Mouse (Mus musculus) CD4-positive, CD25-positive, alpha-beta regulatory T cell, adult 4 months (primary cell): ENCODE results near the gene Upk3a. TPM values are rescaled to one million over a fixed set of nuclear protein-coding genes. Genes with fewer than 3 reads are reported as not detected.
"Not testable (repeated sequence)": the region's sequence is repeated elsewhere in the genome, so short reads cannot be mapped to it uniquely, and the experiment has no call there.

Experiments
- ATAC-seq: one replicate; pipeline ENCODE4 v1.8.0; 2017
- polyA plus RNA-seq, 2 experiments: library from polyadenylated mRNA; unstranded; fragments of 100-300 nt; shearing (Covaris generic); gene quantifications; one replicate each; pipeline ENCODE4 v1.2.1; 2017

Gene Upk3a
- polyA plus RNA-seq, 2 experiments from 2014 or later: not detected

GRCm38 (mm10) chr15:85000984-85001982 is 15.7 kb upstream of the Upk3a start:
- ATAC-seq: peak; percentile 93

DNA sequence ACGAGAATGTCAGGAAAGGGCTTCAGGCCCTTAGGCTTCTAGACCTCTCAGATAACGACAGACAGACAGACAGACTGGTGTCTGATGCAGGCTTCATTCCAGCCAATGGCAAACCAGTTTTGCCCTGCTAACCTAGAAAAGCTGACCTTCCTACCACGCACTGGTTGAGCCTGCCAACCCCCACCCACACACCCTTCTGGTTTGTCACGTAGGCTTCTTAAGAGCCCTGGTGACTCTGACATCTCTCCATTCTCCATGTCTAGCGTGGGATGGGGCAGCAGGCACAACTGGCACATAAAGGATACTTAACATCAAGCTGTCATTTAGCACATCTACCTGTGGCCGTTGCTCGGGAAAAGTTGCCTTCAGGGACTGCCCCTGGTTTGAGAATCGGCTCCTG is 7.3 kb upstream of the Upk3a start:
- ATAC-seq: no peak

DNA sequence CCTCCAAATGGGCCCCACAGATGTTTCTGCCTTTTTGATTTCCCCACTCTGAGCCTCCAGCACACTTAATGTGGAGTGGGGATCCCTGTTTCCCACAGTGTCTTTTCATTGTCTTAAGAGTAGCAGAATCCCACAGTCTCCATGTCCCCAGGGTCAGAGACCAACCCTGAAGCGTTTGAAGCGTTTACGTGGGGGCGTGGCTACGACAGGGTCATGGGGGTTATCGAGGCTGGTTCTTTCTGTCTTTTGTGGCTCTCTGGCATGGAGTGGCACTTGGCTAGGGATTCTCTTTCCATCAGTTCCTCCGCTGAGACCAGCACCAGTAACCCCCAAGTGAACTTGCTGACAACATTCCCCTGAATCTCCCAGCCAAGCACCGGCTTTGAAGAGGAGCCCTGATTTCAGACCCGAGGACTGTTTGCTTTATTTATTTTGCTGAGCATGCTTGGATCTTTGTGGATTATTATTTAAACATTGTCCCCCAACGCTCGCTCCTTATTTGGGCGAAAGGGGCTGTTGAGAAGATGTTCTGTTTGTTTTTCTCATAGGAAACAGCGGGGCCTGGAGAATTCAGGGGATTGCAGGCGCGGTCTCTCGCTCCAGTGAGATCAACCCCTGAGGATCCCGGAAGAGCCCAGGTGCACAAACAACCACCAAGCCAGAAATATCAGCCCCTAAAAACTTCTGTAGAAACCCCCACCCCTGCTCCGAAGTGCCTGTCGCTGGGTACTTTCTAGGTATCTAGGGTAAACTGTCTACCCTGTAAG is 4.9 kb upstream of the Upk3a start:
- ATAC-seq: no peak

- no peak for ATAC-seq
These were observed 4.3 kb upstream of the Upk3a start for GRCm38 (mm10) chr15:85012662-85013054.

GRCm38 (mm10) chr15:85015771-85016170 is 1.2 kb upstream of the Upk3a start:
- no peak for ATAC-seq

DNA sequence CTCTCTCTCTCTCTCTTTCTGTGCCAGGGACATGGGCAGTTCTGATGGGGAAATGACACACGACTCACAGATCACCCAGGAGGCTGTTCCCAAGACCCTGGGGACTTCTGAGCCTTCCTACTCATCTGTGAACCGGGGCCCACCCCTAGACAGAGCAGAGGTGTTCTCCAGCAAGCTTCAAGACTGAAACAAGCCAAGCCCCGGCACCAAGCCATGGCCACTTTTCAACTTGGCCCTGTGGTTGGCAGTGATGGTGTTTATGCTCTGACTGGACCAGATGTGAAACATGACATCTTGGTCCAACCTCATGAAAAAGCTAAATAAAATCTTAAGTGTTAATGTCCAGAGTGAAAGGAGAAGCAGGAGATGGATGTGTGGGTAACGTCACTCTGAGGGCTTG is 5.3 kb downstream of the Upk3a start:
- no peak for ATAC-seq

GRCm38 (mm10) chr15:85026197-85026596 is 9.3 kb downstream of the Upk3a start:
- no peak for ATAC-seq

DNA sequence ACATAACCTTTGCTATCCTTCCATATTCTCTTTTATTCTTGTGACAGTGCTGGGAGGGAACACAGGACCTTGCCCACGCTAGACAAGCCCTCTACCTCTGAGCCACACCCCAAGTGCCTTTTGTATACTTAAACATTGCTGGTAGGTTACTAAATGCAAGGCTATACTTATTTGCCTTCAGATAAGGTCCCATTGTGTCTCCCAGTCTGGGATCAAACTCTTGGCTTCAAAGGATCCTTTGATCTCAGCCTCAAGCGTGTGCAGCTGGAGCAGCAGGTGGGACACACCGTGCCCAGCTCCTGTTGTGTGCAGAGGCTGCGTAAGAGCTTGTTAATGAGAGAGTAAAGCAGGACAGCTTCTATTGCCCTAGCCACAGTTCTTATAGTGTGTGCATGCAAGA is 10.8 kb downstream of the Upk3a start:
- no peak for ATAC-seq

GRCm38 (mm10) chr15:85028648-85029047 is 11.7 kb downstream of the Upk3a start, which contains the start of gene Fam118a:
Gene Fam118a (plus strand): TSS chr15:85028948.
- not testable (repeated sequence) for ATAC-seq

DNA sequence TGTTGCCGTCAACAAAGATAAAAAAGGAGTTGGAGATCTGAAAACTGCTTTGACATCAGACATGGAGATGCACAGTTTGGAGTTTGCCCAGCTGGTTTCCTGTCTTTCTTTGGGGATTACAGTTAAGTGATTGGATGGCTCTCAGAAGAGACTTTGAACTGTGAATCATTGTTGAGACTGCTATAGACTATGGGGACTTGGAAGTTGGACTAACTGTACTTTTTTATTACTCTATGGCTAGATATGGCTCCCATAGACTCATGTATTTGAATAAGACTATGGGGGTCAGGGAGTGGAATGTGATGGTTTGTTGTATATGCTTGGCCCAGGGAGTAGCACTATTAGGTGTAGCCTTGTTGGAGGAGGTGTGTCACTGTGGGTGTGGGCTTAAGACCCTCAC is 13.7 kb downstream of the Upk3a start:
- ATAC-seq: not testable (repeated sequence)

- no peak for ATAC-seq
These were observed 14.9 kb downstream of the Upk3a start for GRCm38 (mm10) chr15:85031866-85032265.

- not testable (repeated sequence) for ATAC-seq
These were observed 17.0 kb downstream of the Upk3a start for GRCm38 (mm10) chr15:85033916-85034315.

- peak; percentile 92 for ATAC-seq
These were observed 19.8 kb downstream of the Upk3a start for GRCm38 (mm10) chr15:85036566-85037342.

DNA sequence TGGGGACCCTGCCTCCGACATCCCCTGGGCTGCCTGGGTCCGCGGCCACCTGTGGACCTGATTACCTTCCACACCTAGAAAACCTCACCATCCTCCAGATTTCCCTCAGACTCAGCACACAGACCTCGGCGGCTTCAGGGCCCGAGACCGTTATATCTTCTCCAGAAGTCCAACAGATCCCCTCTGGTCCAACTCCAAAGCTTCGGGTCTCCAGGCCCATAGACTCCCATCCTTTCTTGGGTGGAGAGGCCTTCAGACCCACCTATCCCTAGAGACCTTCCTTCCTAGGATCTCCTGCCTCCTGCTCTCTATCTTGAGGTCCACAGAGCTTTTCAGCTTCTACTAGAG is 20.4 kb downstream of the Upk3a start:
- ATAC-seq: no peak

DNA sequence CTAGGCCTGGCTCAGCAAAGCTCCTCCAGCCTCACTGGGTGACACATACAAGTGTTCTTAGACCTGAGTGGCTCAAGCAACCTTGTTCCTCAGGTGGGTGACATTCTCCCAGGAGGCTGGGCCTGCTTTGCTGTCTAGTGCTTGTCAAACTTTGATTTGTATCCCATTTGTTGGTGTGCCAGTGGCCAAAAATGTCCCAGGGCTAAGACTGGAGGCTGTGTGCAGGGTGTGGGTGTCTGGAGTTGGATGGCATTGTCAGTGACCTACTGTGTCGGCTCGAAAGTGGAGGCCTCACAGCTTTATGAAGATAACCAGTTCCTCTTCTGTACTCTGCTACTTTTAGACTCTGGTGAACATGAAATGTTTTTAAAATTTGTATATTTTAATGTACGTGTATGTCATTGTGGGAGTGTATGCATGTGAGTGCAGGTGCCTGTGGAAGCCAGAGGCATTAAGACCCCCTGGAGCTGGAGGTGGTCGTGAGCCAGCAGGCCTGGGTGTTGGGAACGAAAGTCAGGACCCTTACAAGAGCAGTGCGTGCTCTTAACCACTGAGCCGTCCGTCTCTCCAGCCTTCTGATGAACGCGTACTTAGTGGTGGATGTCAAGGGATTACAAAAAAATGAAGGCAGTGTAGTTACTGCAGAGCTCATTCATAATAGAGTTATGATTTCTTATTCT is 24.7 kb downstream of the Upk3a start:
- no peak for ATAC-seq

GRCm38 (mm10) chr15:85042361-85042954 is 25.5 kb downstream of the Upk3a start:
- ATAC-seq: peak; percentile 88

GRCm38 (mm10) chr15:85043116-85043515 is 26.2 kb downstream of the Upk3a start:
- peak; percentile 49 for ATAC-seq

DNA sequence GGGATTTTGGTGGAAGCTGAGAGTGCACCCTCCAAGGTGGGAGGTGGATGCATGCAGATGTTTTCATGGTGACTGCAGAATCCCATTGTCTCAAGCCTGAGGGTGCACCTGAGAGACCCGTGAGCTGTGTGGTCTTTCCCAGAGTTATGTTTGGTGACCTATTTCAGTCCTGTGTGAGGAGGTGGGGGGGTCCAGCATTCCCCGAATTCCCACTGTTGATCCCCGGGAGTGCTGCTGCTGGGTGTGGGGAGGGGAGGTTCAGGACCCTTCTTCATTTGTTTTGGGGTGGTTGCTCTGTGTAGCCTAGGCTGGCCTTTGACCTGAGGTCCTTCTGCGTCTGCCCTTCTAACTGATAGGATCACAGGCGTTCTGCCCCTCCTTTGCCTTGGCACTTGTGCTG is 26.8 kb downstream of the Upk3a start:
- ATAC-seq: no peak

- ATAC-seq: no peak
These were observed 29.4 kb downstream of the Upk3a start for GRCm38 (mm10) chr15:85046230-85046950.

- ATAC-seq: no peak
These were observed 30.9 kb downstream of the Upk3a start for GRCm38 (mm10) chr15:85047865-85048264.

- ATAC-seq: no peak
These were observed 32.8 kb downstream of the Upk3a start for GRCm38 (mm10) chr15:85049758-85050157.
